Mouse (Mus musculus): Measurements from ENCODE around the gene Gm18336. TPM values are rescaled to one million over a fixed set of nuclear protein-coding genes. Genes with fewer than 3 reads are reported as not detected.

Gene Gm18336
- polyA plus RNA-seq (2015; fragmentation: Nextera tagmentation; extraction: Ambion mirVana) = 0.06 TPM in 1 of 2 replicates, not detected in the other

GRCm38 (mm10) chrX:73398636-73399035, at the start of gene Gm18336:
Gene Gm18336, minus strand, starts transcription at chrX:73398736.

GRCm38 (mm10) chrX:73435252-73435651, 36.7 kb upstream of the Gm18336 start, which contains the start of gene Trex2:
Gene Trex2, minus strand, starts transcription at chrX:73435344.

DNA sequence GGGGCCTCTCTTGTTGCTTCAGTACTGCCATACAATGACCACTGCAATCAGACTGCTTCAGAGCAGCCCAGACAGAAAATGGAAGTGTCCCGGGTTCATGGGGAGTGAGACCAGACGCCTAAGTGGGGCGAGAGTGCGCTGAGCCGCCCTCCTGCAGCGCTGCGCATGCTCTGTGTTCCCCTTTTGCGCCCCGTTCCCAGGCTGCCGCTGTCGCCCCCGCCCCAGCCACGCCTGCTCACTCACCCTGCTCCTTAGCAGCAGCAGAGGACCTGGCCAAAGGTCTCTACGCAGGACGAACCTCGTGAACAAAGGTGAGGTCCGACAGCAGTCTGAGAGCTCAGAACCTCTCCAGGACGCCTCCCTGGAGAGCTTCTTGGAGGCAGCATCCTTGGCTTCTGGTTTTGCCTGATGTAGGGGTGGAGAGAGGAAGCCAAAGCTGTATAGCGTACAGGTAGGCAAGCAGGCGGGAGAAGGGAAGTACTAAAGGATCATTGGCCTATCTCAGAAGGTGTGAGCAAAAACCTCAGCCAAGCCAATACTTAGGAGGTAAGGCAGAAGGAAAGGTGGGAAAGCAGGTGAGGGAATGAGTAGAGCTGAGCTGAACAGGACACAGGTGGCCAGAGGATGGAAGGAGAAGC, 12.5 kb upstream of the Gm18336 start, which contains the start of gene Zfp92:
Gene Zfp92 (plus strand): TSS at position 217 of the 638 bp plus-strand sequence.

Other genes with a start within 250 kb of the Gm18336 start
- not detected in 2 replicates for gene Xlr5b, start 249.9 kb downstream of the Gm18336 start, polyA plus RNA-seq (2015; fragmentation: Nextera tagmentation; extraction: Ambion mirVana)
- 0.84 TPM in 1 of 2 replicates, not detected in the other for gene DXBay18, start 249.3 kb downstream of the Gm18336 start, polyA plus RNA-seq (2015; fragmentation: Nextera tagmentation; extraction: Ambion mirVana)
- gene Spin2d, start 221.7 kb downstream of the Gm18336 start, polyA plus RNA-seq (2015; fragmentation: Nextera tagmentation; extraction: Ambion mirVana) = not detected in 2 replicates
- gene Xlr3b, start 206.5 kb downstream of the Gm18336 start, polyA plus RNA-seq (2015; fragmentation: Nextera tagmentation; extraction: Ambion mirVana) = 1.4 and 21.8 TPM in 2 replicates
- 0.94 TPM in 1 of 2 replicates, not detected in the other for gene Xlr4b, start 184.4 kb downstream of the Gm18336 start, polyA plus RNA-seq (2015; fragmentation: Nextera tagmentation; extraction: Ambion mirVana)
- gene F8a, start 170.4 kb downstream of the Gm18336 start, polyA plus RNA-seq (2015; fragmentation: Nextera tagmentation; extraction: Ambion mirVana) = 35.4 and 37.0 TPM in 2 replicates
- 0.18 and 0.58 TPM in 2 replicates for gene Xlr4c, start 155.6 kb downstream of the Gm18336 start, polyA plus RNA-seq (2015; fragmentation: Nextera tagmentation; extraction: Ambion mirVana)
- gene Xlr3c, start 133.3 kb downstream of the Gm18336 start, polyA plus RNA-seq (2015; fragmentation: Nextera tagmentation; extraction: Ambion mirVana) = 0.12 and 0.33 TPM in 2 replicates
- not detected in 2 replicates for gene Xlr5a, start 105.8 kb downstream of the Gm18336 start, polyA plus RNA-seq (2015; fragmentation: Nextera tagmentation; extraction: Ambion mirVana)
- gene Xlr5c, start 105.8 kb downstream of the Gm18336 start, polyA plus RNA-seq (2015; fragmentation: Nextera tagmentation; extraction: Ambion mirVana) = not detected in 2 replicates
- gene Gm45015, start 61.9 kb downstream of the Gm18336 start, polyA plus RNA-seq (2015; fragmentation: Nextera tagmentation; extraction: Ambion mirVana) = not detected in 2 replicates
- gene Zfp275, start 56.1 kb downstream of the Gm18336 start, polyA plus RNA-seq (2015; fragmentation: Nextera tagmentation; extraction: Ambion mirVana) = 5.0 and 5.6 TPM in 2 replicates
- gene Zfp92, start 12.4 kb upstream of the Gm18336 start, polyA plus RNA-seq (2015; fragmentation: Nextera tagmentation; extraction: Ambion mirVana) = 1.3 and 1.9 TPM in 2 replicates
- gene Trex2, start 36.6 kb upstream of the Gm18336 start, polyA plus RNA-seq (2015; fragmentation: Nextera tagmentation; extraction: Ambion mirVana) = not detected in 2 replicates
- gene Haus7, start 60.3 kb upstream of the Gm18336 start, polyA plus RNA-seq (2015; fragmentation: Nextera tagmentation; extraction: Ambion mirVana) = 57.3 and 61.1 TPM in 2 replicates
- gene Bgn, start 84.9 kb upstream of the Gm18336 start, polyA plus RNA-seq (2015; fragmentation: Nextera tagmentation; extraction: Ambion mirVana) = 40.7 and 49.5 TPM in 2 replicates
- gene Atp2b3, start 104.3 kb upstream of the Gm18336 start, polyA plus RNA-seq (2015; fragmentation: Nextera tagmentation; extraction: Ambion mirVana) = 8.0 and 9.1 TPM in 2 replicates
- gene Dusp9, start 240.7 kb upstream of the Gm18336 start, polyA plus RNA-seq (2015; fragmentation: Nextera tagmentation; extraction: Ambion mirVana) = 2.0 and 2.2 TPM in 2 replicates